Mouse (Mus musculus): ENCODE measurements at regions not wholly inside any gene's neighbourhood (a gene's known extent, or its start where the extent isn't known, plus 50 kb on each side); places are given as distances from the start of the nearest gene placed in this dataset.

DNA sequence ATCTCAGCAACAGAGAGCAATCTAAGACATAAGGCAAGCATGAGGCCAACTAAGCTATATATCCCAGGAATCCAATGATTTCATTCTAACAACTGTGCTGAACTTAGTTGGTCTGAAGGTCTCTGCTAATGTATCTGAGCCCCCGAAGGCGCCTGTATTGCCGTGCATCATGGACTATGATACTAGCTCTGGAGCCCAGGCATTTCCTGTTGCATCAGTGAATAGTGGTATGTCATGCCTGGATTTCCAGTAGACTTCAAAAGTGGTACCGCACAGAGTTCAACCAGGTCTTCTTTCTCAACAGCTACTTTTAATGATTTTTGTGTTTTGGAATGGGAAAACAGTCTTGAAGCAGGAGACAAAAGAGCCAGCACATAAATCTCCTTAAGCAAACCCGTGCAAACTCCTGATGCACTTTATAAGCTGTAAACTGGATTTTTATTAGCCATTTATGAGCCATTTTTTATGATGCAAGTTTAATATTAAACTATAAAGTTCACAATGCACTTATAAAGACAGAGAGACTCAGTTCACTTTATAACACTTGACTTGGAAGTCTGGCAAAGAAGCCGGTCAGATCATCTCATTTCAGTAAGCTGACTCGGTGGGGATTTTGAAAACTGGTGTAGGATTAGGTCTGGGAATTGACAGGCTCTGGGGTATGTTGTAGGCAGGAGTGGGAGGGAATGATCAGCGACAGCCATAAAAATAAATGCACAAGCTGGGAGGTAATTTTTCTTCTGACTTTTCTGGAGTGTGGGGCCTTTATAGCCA, 646.8 kb upstream of the Auts2 start:
- DNase-seq, result no peak

DNA sequence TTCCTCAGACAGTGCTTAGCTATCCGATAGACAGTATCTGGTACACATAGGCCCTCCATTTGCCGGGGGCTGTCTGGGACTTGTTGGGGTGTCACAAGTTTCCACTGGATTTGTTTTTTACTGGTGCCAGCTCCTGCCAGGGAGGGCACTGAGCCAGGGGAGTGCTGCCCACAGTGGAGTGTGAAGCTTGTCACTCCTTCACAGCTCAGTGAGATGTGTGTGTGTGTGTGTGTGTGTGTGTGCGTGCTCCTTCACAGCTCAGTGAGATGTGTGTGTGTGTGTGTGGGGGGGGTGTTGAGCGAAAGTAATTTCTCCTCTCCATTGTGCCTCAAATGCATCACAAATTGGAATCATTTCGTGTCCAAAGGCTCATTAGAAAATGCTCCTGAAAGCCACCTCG, 632.5 kb upstream of the Auts2 start:
- DNase-seq, result no peak

DNA sequence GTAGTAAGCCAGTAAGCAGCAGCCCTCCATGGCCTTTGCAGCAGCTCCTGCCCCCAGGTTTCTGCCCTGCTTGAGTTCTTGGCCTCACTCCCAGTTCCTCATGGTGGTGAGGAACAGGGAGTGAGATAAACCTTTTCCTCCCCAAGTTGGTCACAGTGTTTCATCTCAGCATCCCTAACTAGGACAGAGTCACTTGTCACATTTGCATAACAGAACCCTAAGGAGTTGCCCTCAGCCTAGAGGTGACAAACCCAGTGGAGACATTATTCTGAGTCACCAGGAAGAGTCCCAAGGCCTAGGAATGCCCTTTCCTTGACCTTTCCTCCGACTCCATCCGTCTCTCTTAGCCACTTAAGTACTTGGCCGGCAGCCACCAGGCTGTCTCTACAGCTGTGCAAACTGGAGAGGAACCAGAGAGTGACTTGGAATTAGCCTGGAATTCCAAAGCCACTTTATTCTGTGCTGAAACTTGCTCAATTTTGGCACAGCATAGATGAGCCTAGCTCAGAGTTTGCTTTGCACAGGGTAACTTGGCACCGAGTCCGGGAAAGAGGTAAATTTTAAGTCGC, 630.1 kb upstream of the Auts2 start:
- peak; percentile 53 for DNase-seq

DNA sequence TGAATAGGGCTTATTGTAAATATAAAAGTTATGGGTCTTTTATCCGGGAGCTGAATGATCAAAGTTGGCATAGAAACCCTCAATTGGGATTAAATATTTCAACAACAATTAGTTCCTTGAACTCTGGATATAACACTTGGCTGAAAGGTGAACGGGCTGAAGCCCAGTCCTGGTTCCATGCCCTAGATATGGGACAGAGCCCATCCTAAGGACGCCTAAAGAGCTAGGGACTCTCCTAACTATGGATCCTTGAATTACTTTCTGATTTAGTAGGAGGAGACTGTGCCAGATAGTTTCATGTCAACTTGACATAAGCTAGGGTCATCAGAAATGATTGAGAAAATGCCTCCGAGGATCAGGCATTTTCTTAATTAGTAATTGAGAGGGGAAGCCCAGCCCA, 629.5 kb upstream of the Auts2 start:
- no peak for DNase-seq

DNA sequence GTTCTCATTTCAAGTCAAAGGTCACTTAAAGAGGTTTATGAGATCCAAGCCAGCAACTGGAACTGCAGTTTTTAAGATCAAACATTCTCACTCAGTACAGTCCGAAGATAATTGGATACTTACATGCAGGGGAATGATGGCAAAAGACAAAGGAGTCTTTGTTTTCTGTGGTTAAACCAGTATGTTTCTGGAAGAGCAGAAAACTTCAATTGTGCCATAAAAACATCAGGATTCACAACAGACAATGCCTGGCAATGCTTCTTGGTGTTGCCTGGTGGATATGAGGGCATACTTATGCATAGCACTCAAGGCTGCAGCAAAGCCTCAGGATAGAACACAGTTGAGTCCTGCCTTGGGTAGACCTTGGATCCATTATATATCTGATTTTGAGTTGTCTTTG, 628.1 kb upstream of the Auts2 start:
- DNase-seq, result no peak

DNA sequence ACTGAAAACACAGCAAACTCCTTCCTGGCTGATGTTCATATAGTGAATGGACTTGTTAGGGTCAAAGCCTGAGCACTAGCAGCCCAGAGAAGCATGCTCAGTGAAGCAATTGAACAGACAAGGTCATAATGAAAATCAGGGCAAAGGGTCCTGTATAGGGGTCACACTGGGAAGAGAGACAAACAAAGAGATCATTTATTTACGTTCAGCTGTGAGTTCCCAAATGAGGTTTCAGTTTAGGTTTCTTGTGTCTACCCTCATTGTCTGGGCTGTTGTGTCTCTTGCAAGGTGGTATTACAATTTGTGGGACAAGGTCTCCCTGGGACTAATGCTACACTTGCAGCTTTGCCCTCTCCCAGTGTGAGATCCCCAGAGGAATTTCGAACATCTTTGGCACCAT, 624.4 kb upstream of the Auts2 start:
- peak; percentile 18 for DNase-seq

DNA sequence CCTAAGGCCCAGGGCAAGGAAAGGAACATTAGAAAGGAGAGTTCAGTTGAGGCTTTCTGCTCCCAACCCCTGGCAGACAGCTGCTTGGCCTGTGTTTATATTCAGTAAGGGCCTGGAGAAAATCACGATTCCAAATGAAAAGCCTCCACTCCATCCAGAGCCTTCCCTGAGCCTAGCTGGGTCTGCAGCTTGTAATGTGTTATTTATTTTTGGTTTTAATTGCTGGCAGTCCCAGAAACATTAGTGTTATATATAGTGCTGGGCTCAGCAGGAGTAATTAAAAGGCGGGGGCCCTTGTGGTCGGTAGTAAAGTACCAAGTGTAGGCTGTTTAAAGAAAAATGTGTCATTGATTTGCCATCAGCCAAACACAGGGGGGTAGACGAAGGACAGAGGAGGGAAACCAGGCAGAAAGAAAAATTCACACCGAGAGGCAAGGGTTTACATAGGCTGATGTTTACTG, 623.9 kb upstream of the Auts2 start:
- peak; percentile 40 for DNase-seq

DNA sequence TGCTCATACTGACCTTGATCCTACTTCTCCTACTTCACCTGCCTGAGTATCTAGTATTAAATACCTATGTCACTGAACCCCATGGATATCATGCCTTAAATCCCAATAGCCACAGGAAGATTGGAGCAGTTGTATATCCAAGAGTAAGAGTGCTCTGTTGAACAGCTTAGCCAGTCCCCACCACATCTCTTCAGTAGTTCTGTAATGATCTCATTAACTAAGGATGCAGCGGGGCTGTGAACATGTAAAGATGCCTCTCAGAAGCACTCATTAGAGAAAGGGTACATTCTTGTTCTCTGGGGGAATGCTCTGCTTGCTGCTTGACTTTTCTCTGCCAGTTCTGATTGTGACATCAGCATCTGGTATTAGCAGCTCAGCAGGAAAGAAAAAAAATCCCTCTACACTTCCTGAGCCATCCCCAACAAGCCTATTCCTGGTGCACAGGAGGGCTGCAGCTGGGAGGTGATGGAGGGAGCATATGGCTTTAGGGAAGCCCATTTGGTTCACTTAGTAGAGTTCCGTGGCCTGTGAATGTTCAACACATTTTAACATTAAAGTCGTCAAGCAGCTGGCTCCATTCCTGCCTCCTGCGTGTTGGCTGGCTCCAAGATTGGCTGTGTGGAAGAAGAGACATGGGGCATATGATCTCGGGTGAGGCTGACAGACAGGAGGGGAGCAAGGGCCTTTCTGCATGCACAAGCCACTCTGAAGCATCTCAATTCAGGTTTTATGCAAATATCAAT, 613.1 kb upstream of the Auts2 start:
- peak; percentile 7 for DNase-seq

DNA sequence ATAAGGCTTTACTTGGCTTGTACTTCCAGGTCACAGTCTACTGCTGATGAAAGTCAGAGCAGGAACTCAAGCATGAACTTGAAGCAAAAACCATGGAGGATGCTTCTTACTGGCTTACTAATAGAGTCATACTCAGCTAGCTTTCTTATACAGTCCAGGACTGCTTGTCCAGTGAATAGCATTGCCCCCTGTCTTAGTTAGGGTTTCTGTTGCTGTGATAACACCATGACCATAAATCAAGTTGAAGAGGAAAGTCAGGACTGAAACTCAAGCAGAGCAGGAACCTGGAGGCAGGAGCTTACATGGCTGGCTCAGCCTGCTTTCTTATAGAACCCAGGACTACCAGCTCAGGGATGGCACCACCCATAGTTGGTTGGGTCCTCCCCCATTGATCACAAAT, 602.9 kb upstream of the Auts2 start:
- DNase-seq, result no peak

DNA sequence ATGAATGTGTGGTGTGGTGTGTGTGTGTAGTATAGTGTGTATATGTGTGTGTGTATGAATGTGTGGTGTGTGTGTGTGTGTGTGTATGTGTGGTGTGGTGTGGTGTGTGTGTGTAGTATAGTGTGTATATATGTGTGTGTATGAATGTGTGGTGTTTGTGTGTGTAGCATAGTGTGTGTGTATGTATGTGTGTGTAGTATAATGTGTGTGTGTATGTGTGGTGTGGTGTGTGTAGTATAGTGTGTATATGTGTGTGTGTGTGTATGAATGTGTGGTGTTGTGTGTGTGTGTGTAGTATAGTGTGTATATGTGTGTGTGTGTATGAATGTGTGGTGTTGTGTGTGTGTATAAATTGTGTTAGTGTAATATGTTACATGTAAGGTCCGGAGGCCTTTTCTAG, 600.5 kb upstream of the Auts2 start:
- DNase-seq, result no peak

DNA sequence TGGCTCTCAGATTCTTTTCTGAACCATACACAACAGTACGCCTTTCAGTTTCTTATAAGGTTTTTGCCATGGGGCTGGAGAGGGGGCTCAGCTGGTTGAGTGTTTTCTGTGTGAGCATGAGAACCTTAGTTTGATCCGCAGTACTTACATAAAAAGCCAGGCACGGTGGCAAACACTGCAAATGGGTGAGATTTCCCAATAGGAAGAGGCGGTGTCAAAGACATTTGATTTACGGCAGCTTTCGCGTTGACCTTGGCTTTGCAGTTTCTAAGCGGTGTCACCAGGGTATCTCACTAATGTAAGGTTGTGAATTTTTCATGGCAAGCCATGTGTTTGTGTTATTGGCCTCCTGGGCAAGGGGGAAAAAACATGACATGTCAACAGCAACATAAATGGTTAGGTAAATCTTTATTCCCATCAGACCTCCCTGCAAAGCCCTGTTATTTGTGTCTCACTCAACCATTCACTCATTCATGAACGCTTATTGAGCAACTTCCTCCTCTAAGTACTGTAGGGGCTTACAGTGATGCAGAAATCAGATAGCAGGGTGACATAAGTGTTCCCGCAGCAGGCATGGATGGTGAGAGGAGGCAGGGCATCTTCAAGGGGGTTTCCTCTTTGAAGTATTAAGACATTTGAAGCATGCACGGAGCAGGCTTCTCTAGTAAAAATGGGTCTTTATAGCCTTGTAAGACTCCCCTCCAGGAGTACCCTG, 599.4 kb upstream of the Auts2 start:
- DNase-seq, result peak; percentile 32

DNA sequence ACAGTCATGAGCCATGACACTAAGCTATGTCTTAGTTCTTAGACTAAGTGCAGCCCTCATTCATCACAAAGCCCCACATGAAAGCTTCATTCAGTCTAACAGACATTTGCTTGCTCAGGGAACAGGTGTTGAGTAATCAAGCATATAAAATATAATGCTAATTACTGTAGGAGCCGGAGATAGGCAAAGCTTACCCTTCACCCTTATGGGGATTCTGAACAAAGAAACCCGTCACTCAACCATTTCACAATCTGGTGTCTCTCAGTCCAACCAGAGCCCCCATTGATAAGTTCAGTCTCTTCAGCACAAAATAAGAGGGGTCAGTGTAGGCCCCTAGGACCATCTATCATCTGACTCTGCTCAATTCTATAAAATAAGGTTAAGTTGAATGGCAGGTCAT, 587.9 kb upstream of the Auts2 start:
- DNase-seq, result no peak

DNA sequence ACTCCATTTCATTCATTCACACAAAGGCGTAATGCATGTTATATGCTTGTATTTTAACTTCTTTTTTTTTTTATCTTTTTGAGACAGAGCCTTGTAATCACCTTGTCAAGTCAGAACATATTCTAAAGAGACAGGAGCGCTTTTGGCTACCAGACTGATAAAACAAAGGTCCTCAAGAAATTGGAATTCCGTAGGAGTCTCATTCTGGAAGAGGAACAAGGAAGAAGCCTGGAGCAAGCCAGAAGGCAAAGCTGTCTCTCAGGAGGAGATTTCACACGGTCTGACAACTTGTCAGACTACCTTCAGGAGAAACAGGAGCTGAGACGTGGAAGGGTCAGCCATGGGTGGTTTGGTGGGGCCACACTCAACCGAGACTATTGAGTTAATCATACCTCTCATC, 587.2 kb upstream of the Auts2 start:
- DNase-seq, result no peak

DNA sequence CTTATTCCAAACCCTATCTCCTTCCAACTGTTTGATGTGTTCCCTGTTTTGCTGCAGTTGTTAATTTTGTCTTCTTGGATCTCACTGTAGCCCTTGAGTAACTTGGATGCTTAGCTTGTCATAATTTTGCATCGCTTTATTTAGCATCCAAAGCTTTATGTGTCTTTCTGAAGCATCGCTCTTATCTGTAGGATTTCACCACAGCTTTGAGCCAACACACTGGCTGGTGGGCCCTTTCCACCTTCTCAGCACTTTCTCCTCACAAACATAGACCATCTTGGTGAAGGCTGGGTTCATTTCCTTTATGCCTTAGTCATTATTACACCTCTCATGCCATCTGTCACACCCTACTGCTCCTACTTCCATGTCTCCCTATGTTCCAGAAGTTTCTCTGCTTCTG, 581.1 kb upstream of the Auts2 start:
- no peak for DNase-seq

DNA sequence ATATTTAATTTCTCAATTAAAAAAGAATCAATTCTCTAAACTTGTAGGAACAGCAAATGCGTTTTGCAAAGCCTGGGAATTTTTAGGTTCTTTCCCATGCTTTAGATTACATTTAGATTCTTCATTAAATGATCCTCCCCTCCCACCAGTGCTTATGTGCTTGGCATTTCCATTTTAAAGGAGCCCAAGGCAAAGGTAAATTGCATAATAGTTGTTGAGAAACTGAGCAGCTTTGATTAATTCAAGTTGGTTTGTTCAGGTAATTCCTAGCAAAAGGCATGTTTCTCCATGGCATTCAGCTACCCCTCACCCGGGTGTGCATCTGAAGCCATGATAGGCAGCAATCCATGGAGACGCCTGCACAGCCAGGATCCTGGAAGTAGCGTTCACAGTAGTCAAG, 570.8 kb upstream of the Auts2 start:
- DNase-seq, result no peak

DNA sequence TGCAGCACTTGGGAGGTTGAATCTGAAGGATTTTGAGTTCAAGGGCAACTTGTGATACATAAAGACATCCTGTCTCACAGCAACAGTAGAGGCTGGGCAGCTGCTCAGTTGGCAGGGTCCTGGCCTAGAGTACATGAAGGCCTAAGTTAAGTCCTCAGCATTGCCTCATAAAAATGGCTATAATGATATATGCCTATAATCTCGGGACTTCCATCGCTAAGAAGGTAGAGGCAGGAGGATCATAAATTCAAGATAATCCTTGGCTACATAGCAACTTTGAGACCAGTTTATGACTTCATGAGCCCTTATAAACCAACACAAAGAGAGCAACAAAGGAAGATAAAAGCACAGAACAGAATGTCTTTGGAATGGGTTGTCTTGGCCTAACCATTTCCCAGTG, 570.0 kb upstream of the Auts2 start:
- no peak for DNase-seq

DNA sequence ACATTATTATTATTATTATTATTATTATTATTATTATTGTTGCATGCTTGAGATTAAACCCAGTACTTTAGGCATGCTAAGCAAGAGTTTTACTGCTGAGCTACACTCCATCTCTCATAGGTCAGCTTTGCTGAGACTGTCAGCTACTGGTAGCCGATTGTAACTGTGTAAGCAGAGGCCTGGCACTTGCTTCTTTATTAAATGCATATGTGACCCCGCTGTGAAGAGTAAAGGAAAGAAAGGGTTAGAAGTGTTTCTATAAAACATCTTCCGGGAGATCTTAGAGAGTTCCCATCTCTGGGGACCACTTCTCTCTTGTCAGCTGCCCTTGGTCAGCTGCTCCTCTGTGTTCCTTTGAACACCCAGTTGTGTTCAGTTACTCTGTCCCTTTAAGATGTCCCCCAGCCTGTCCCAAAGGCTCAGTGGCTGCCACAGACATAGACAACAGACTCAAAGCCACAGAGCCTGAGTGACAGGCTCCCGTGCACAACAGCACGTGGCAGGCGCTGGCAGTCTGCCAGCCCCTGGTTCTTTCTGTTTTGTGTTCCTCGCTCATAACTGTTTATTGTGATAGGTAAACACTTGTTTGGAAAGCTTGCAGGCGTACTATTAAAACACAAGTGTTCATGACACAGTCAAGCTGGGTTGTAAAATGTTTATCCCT, 563.7 kb upstream of the Auts2 start:
- peak; percentile 67 for DNase-seq

DNA sequence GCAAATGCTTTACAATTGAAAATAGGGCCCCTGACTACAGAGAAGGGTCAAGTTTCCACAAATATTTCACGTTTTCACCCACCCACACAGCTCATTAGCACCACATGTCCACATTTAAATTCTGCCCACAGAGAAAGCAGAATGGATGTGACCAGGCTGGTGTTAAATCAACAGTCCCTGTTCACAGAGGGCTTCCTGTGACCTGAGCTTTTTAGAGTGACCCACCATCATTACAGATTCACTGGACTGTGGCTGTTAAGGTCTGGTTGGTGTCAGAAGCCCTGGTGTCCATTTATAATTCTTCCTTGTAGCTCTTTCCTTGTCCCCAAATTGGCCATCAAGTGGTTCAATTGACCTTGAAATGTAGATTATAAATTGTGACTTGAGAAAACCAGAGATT, 553.2 kb upstream of the Auts2 start:
- DNase-seq, result no peak

DNA sequence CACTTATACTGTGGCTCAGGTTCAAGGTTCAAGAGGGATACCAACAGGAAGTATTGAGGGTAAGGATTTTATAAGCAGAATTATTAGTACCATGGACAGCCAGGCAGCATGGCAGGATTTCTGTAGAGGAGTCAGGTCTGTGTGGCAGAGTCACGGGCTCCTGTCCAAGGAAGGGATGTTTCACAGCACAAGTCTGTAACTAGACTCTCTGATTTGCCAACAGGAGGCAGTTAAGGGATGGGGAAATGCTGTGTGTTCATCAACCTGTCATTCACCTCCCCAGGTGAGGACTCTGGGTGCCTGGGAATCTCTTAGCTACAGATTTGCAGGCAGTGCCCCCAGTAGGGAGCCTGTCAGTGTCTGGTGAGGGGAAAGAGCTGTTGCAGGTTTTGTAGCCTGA, 541.7 kb upstream of the Auts2 start:
- DNase-seq, result no peak

DNA sequence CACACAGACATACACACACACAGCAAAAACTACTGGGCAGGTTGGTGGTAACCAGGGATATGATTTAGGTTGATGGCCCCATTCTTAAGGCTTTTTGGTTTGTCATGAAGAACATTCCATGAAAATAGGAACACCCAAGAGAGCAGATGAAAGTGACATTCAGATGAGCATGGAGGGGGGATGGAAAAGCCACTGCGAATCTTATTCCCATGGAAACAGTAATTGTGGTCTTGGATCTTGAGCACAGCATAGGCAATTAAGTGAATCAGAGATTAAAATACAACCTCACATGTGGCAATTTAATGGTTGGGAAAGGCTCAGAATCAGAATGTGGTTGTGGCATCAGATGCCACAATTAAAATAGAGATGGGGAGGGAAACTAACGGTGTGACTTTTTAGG, 537.6 kb upstream of the Auts2 start:
- no peak for DNase-seq

DNA sequence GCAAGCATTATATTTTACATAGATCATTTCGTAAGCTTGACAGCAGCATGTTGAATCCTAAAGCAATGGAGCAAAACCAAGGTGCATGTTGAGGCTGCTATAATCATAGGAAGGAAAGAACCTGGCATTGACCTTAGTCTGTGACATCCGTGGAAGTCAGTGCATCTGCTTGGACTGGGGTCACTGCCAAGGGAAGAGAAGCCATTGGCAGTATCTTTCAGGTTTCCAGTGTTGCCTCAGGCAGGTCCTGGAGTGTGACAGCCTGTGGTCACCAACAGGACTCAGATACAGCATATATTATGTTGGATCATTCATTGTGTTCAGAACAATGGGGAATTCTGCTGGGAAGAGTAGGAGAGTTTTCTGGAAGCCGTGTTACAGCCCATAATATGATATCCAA, 535.8 kb upstream of the Auts2 start:
- no peak for DNase-seq

DNA sequence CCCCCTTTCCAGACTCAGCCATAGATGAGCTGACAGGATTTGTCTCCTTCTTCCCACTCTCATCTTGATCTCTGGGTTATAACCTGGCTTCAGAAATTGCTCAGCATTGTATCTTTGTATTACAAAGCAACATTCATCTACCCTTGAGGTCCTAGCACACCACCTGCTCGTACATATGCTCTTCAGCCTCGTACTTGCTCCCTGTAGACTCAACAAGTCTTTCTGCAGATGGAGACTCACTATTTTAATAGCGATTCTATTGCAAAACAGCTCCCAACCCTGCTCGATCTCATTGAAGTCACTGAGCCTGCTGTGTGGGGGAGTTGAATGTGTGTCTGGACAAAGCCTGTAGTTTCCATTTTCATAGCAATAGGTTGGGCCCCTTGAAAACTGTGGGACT, 535.2 kb upstream of the Auts2 start:
- no peak for DNase-seq

DNA sequence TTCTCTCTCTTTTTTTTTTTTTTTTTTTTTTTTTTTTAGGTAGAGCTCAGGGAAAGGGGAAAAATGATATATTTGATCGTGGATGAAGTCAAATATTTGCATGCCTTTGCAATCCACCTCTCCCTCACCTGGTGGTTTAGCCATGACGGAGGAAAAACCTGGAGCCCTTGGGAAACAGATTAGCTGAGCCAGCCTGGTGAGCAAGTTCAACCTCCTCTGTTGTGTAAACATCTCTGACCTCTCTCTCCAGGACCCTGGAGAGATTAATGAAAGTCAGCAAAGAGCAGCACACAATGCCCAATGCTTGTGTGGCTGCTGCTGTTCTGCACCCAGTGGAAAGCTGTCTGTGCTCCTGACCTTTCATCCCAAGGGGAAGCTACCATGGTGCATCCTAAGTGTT, 530.2 kb upstream of the Auts2 start:
- no peak for DNase-seq
